Mouse (Mus musculus) embryonic facial prominence, embryonic 14.5 days (tissue): ENCODE measurements around the gene Tprg. TPM values are rescaled to one million over a fixed set of nuclear protein-coding genes. Genes with fewer than 3 reads are reported as not detected.

Experiments
- ATAC-seq: fragments of 200-750 bp; cut with Nextera tagmentation; 2 replicates; pipeline ENCODE4 v1.8.0; 2017; ENCODE audit warnings: low read depth, moderate number of reproducible peaks, moderate TSS enrichment
- DNase-seq: peaks from one replicate; pipeline ENCODE4 v3.0.0-alpha.2; 2015; ENCODE audit warnings: low spot score
- H3K27ac ChIP-seq: fragments of 300-500 bp; sonication (generic); replicated peaks from 2 replicates; pipeline ENCODE4 v1.5.1; 2014; ENCODE audit warnings: low read depth, mild to moderate bottlenecking, low read length, moderate library complexity
- H3K27me3 ChIP-seq: fragments of 300-500 bp; sonication (generic); replicated peaks from 2 replicates; pipeline ENCODE4 v1.6.1; 2014; ENCODE audit warnings: low read length; ENCODE audit not compliant: control insufficient read depth, insufficient read depth
- H3K36me3 ChIP-seq: fragments of 300-500 bp; sonication (generic); 2 replicates; pipeline ENCODE4 v1.6.1; 2014; ENCODE audit warnings: low read length, mixed read lengths; ENCODE audit not compliant: control insufficient read depth, insufficient read depth
- H3K4me1 ChIP-seq: fragments of 300-500 bp; sonication (generic); 2 replicates; pipeline ENCODE4 v1.6.1; 2014; ENCODE audit warnings: antibody characterized with exemption, low read length; ENCODE audit not compliant: control insufficient read depth, insufficient read depth
- H3K4me2 ChIP-seq: fragments of 300-500 bp; sonication (generic); 2 replicates; pipeline ENCODE4 v1.6.1; 2014; ENCODE audit warnings: low read depth, mild to moderate bottlenecking, low read length, moderate library complexity, mixed read lengths
- H3K4me3 ChIP-seq: fragments of 300-500 bp; sonication (generic); 2 replicates; pipeline ENCODE4 v1.5.1; 2014; ENCODE audit warnings: low read depth, mild to moderate bottlenecking, low read length
- H3K9ac ChIP-seq: fragments of 300-500 bp; sonication (generic); 2 replicates; pipeline ENCODE4 v1.6.1; 2014; ENCODE audit warnings: low read depth, mild to moderate bottlenecking, low read length, moderate library complexity, mixed read lengths
- H3K9me3 ChIP-seq: fragments of 300-500 bp; sonication (generic); 2 replicates; pipeline ENCODE4 v1.6.1; 2016; ENCODE audit warnings: low read length; ENCODE audit not compliant: control insufficient read depth
- WGBS: fragments of 180-500 bp; shearing (Covaris S2); extraction: QIAGEN DNeasy Blood & Tissue Kit; methylation state at CpG from one replicate; pipeline ENCODE4 v1.1.7; 2014; 5-methylcytosine and 5-hydroxymethylcytosine counted together
- polyA plus RNA-seq: library from polyadenylated mRNA; unstranded; fragments of >200 nt; fragmentation: Nextera tagmentation; extraction: Ambion mirVana; gene quantifications from 2 replicates; pipeline ENCODE4 v1.2.1, GENCODE M21; 2014

The Tprg gene
- polyA plus RNA-seq, 1 experiment from 2014 or later: 3.5 TPM

DNA sequence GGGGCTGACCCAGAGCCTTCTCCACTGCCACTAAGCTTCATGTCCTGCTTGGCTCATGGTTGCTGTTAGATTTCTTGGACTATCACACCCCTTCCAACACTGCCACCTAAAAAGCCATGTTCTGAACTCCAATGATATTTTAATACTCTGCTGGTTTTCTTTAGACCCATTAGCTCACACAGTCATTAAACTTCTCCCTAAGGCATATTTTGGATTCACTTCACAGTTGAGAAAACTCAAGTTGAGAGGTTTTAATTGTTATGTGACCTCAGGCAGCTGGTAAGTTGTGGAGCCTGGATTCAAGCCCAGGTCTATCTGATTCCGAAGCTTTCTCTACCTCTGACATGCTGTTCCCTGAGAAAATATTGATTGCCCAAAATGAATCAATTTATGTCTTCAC, 11.6 kb downstream of the Tprg start:
- Histone ChIP-seq H3K36me3 (no peaks in the 10 kb centered on the region), H3K4me1 (no peaks in the 10 kb centered on the region), H3K27ac (no peak overlapping the region)

DNA sequence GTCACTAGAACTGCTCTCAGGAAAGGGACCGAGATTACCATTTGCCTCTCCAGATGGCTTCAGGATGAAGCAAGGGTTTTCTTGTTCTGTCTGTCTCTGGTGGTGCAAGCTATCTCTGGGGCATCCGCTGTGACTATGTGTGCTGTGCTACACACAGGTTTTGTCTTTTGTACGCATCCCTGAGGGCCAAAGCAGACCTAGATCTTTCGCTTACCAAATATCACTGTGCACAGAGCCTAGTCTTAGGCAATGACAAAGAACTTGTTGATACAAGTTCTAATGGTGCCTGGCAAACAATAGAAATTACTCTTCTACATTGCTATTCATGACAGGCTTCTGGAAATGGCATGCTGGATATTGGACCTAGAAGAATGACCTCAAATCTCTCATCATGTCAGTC, 16.0 kb downstream of the Tprg start:
- H3K9me3 ChIP-seq: no peaks in the 10 kb centered on the region
- WGBS: 86% methylated on average over 4 of the region's 4 CpGs
- ATAC-seq: no peak
- H3K36me3 ChIP-seq: no peaks in the 10 kb centered on the region
- H3K4me3 ChIP-seq: no peak overlapping the region
- no peak overlapping the region for H3K27ac ChIP-seq
- no peak overlapping the region for H3K4me2 ChIP-seq
- H3K4me1 ChIP-seq: no peaks in the 10 kb centered on the region
- H3K27me3 ChIP-seq: no peaks in the 10 kb centered on the region
- H3K9ac ChIP-seq: no peak overlapping the region
- no peak for DNase-seq

More for the DNA sequence above, 11.6 kb downstream of the Tprg start:
- no peaks in the 10 kb centered on the region for H3K9me3 ChIP-seq
- no peak overlapping the region for H3K4me2 ChIP-seq
- no peak overlapping the region for H3K9ac ChIP-seq
- 68% methylated on average over 1 of the region's 1 CpGs for WGBS
- H3K4me3 ChIP-seq: no peak overlapping the region
- DNase-seq: no peak
- H3K27me3 ChIP-seq: no peaks in the 10 kb centered on the region
- no peak for ATAC-seq

DNA sequence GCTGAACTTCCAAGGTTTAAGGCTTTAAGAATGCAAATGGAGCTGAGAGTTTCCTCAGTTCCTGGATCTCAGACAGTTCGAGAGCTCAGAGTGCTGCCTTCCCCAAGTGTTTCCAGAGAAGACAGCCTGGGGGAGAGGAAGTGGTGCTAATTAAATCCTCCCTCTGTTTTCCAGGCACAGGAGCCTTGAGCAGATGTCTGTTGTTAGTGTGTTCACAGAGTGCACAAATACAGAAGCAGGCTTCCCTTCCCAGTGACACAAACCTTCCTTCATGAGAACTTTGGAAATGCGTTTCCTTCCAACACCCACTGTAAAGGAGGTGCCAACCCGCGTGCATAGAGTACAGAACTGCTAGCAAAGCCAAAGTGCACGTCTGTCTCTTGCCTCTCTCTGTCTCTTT, 27.4 kb downstream of the Tprg start:
- no peak for ATAC-seq
- H3K36me3 ChIP-seq: no peaks in the 10 kb centered on the region
- 58% methylated on average over 5 of the region's 5 CpGs for WGBS

DNA sequence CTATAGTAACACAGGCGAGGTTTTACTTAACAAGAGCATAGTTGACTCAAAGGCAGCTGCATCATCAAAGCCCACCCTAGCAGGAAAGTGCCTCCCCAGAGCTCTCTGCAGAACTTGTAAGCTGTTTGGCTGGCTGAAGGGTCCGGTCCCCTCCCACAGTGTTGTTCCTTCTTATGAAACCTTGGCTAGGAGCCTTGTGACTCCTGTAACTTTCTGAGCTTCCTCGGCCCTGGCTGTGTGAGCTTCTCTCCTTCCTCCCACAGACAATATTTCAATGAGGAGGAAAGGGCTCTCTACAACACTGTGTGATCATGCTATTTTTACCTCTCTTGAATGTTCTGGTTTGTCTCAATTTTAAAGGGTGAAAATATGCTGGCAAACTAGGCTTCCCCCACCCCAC, 28.5 kb downstream of the Tprg start:
- ATAC-seq (no peak), DNase-seq (peak; percentile 56)
- no peak overlapping the region for H3K4me2 ChIP-seq
- no peaks in the 10 kb centered on the region for H3K4me1 ChIP-seq
- no peaks in the 10 kb centered on the region for H3K36me3 ChIP-seq
- H3K9ac ChIP-seq: no peak overlapping the region
- no peak overlapping the region for H3K27ac ChIP-seq
- H3K27me3 ChIP-seq: no peaks in the 10 kb centered on the region
- no peak overlapping the region for H3K4me3 ChIP-seq
- no peaks in the 10 kb centered on the region for H3K9me3 ChIP-seq
- WGBS: 54% methylated on average over 3 of the region's 3 CpGs

More for the DNA sequence above, 27.4 kb downstream of the Tprg start:
- Histone ChIP-seq H3K9me3 (no peaks in the 10 kb centered on the region), H3K9ac (no peak overlapping the region), H3K27me3 (no peaks in the 10 kb centered on the region), H3K4me3 (no peak overlapping the region), H3K4me2 (no peak overlapping the region), H3K27ac (no peak overlapping the region), H3K4me1 (no peaks in the 10 kb centered on the region)
- peak; percentile 53 for DNase-seq

DNA sequence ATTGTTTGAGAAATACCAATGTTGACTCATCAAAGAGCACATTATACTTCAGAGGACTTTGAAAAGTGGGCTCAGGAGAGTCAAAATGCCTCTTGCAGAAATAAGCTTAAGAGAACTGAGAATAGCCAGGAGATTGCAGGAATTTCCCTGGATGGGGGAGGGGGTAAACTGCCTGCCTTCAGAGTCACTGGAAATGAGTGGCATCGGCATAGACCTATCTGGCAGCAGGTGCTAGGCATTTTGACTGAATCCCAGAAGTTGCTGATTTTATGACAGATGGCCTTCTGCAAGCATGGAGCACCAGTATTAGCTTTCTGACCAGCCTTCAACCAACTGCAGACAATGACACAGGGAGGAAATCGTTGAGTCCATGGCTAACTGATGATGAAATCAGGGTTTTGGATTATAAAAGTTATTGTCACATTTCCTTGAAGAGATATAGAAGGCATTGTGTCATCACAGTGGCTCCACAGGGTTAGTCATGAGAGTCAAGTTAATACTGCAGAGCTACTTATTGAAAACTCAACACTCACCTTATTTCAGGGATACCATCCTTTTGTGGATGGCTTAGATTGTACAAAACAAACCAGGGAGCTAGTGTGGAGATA, 39.1 kb downstream of the Tprg start:
- no peak overlapping the region for H3K4me2 ChIP-seq
- no peaks in the 10 kb centered on the region for H3K9me3 ChIP-seq
- no peak overlapping the region for H3K4me3 ChIP-seq
- H3K36me3 ChIP-seq: no peaks in the 10 kb centered on the region
- no peak overlapping the region for H3K9ac ChIP-seq
- no peaks in the 10 kb centered on the region for H3K27me3 ChIP-seq
- DNase-seq (no peak), ATAC-seq (no peak)
- no peaks in the 10 kb centered on the region for H3K4me1 ChIP-seq
- whole genome bisulfite sequencing: 76% methylated on average over 2 of the region's 2 CpGs
- H3K27ac ChIP-seq: no peak overlapping the region

DNA sequence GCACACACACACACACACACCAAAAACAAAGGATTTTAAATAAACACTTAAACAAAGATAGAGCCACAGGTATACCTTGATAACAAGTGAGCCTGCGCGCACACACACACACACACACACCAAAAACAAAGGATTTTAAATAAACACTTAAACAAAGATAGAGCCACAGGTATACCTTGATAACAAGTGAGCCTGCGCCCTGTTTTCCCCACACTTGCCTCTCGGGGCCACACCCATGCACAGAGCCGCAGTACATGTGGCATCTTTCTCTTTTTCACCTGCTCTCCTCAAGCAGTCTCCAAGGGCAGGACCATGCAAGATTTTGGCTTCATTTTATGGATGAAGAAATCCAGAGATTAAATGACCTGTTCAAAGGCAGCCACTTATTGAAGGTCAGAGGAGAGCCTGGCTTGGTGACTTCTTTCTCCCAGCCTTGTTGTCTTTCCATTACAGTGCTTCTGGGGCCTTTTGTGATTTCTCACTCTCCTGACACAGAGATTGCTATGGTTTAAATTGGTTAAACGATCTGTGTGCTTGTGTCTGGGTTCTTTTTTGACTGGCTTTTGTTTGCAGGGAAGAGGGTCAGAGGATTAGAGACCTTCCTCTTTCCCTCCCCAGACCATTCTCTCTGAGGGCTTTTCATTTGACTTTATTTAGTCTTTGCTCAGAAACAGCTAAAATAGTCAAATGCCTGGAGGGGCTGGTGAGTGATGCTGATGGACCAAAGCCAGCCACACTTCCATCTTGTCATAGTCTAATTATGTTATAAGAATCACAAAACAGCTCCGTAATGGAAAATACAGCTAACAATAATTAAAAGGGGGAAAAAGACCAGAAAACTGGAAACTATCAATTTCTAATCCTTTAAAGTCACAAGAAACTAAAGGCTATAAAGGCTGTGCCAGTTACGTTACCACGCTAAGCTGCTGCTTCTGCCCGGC, 46.9 kb downstream of the Tprg start:
- no peak overlapping the region for H3K4me3 ChIP-seq
- H3K36me3 ChIP-seq: no peaks in the 10 kb centered on the region
- no peak overlapping the region for H3K27ac ChIP-seq
- ATAC-seq (no peak), DNase-seq (no peak)
- H3K27me3 ChIP-seq: no peaks in the 10 kb centered on the region
- no peak overlapping the region for H3K9ac ChIP-seq
- no peaks in the 10 kb centered on the region for H3K9me3 ChIP-seq
- WGBS: 69% methylated on average over 10 of the region's 10 CpGs
- H3K4me1 ChIP-seq: no peaks in the 10 kb centered on the region
- no peak overlapping the region for H3K4me2 ChIP-seq

DNA sequence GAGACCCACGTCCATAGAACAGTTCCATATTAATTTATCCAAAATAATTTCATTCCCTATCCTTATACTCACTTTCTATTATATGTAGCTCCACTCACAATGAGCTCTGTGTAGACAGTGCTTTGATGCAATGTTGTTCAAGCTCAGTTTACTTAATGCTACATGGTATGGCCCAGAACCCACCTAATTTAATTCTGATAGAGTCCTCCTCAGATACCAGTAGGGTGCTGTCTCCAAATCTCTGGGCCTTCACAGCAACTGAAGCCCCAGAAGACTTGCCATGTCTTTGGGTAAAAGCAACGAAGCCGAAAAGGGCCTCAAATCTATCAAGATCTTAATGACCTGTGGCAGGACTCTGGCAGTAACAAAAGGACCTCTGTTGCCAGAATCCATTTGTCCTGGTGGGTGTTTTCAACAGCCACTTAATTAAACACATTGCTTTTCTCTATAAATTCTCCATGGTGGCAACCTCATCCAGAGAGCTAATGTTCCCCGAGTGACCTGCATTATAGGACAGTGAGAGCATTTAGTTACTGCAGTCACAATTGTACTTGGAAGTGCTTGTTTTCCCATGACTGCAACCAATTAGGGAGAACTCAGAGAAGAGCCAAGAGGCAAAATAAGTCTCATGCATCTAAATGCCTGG, 48.6 kb downstream of the Tprg start:
- 28% methylated on average over 4 of the region's 4 CpGs for WGBS
- DNase-seq: peak; percentile 35
- ATAC-seq: no peak; the same call in 1 of the 2 replicates

DNA sequence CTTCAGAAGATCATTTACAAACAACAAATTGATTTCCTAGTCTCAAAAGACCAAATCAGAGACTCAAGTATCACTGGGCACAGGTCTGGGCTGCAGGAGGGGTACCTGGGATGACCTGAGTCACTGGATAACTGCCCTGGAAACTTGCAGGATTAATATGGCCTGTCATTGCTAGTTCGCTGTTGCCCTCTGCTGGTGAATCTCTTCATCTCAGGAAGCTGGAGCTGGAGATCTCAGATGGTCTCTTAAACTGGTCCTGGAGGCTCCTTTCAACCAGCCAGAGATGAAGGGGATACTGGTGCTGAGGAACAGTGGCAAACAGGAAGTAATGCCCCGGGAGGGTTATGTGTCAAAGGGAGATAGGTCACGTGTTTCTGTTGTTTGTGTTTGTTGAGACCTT, 63.0 kb downstream of the Tprg start:
- H3K27ac ChIP-seq: no peak overlapping the region
- 3% methylated on average over 3 of the region's 3 CpGs for WGBS
- no peaks in the 10 kb centered on the region for H3K9me3 ChIP-seq
- no peak overlapping the region for H3K4me2 ChIP-seq
- ATAC-seq: peak; percentile 15; the same call in 1 of the 2 replicates
- no peak overlapping the region for H3K4me3 ChIP-seq
- peak; percentile 75 for DNase-seq
- H3K27me3 ChIP-seq: no peaks in the 10 kb centered on the region
- no peak overlapping the region for H3K9ac ChIP-seq
- H3K4me1 ChIP-seq: no peaks in the 10 kb centered on the region
- H3K36me3 ChIP-seq: no peaks in the 10 kb centered on the region

More for the DNA sequence above, 48.6 kb downstream of the Tprg start:
- Histone ChIP-seq H3K36me3 (no peaks in the 10 kb centered on the region), H3K4me2 (no peak overlapping the region), H3K9me3 (no peaks in the 10 kb centered on the region), H3K4me1 (no peaks in the 10 kb centered on the region), H3K27ac (no peak overlapping the region), H3K9ac (no peak overlapping the region), H3K27me3 (no peaks in the 10 kb centered on the region), H3K4me3 (no peak overlapping the region)
